Mouse (Mus musculus) neural tube, embryonic 14.5 days (tissue): ENCODE measurements around the gene Phf2. TPM values are rescaled to one million over a fixed set of nuclear protein-coding genes. Genes with fewer than 3 reads are reported as not detected.

Source experiments
- ATAC-seq: fragments of 200-750 bp; cut with Nextera tagmentation; 2 replicates; pipeline ENCODE4 v1.8.0; 2017; ENCODE audit warnings: low read depth, mild to moderate bottlenecking, moderate TSS enrichment, moderate library complexity
- H3K27ac ChIP-seq: fragments of 300-500 bp; sonication (generic); 2 replicates; pipeline ENCODE4 v1.5.1; 2014; ENCODE audit warnings: low read depth, mild to moderate bottlenecking, control low read depth, low read length, moderate library complexity, mixed read lengths
- H3K27me3 ChIP-seq: fragments of 300-500 bp; sonication (generic); 2 replicates; pipeline ENCODE4 v1.6.1; 2014; ENCODE audit warnings: low read length; ENCODE audit not compliant: control insufficient read depth, insufficient read depth
- H3K36me3 ChIP-seq: fragments of 300-500 bp; sonication (generic); 2 replicates; pipeline ENCODE4 v1.6.1; 2014; ENCODE audit warnings: low read length, mixed read lengths; ENCODE audit not compliant: control insufficient read depth, insufficient read depth
- H3K4me1 ChIP-seq: fragments of 300-500 bp; sonication (generic); 2 replicates; pipeline ENCODE4 v1.6.1; 2014; ENCODE audit warnings: low read length; ENCODE audit not compliant: control insufficient read depth, insufficient read depth
- H3K4me2 ChIP-seq: fragments of 300-500 bp; sonication (generic); 2 replicates; pipeline ENCODE4 v1.6.1; 2014; ENCODE audit warnings: mild to moderate bottlenecking, low read depth, low read length, control low read depth
- H3K4me3 ChIP-seq: fragments of 300-500 bp; sonication (generic); 2 replicates; pipeline ENCODE4 v1.5.1; 2014; ENCODE audit warnings: low read depth, low read length, control low read depth, mixed read lengths
- H3K9ac ChIP-seq: fragments of 300-500 bp; sonication (generic); replicated peaks from 2 replicates; pipeline ENCODE4 v1.6.1; 2014; ENCODE audit warnings: low read depth, mild to moderate bottlenecking, control low read depth, low read length, mixed read lengths
- H3K9me3 ChIP-seq: fragments of 300-500 bp; sonication (generic); 2 replicates; pipeline ENCODE4 v1.6.1; 2016; ENCODE audit warnings: low read length; ENCODE audit not compliant: control insufficient read depth
- WGBS: fragments of 180-500 bp; shearing (Covaris S2); extraction: QIAGEN DNeasy Blood & Tissue Kit; methylation state at CpG from one replicate; pipeline ENCODE4 v1.1.7; 2014; 5-methylcytosine and 5-hydroxymethylcytosine counted together
- polyA plus RNA-seq: library from polyadenylated mRNA; unstranded; fragments of >200 nt; fragmentation: Nextera tagmentation; extraction: Ambion mirVana; gene quantifications from 2 replicates; pipeline ENCODE4 v1.2.1, GENCODE M21; 2014

Gene Phf2
- polyA plus RNA-seq, 1 experiment from 2014 or later, result 10.7 TPM

DNA sequence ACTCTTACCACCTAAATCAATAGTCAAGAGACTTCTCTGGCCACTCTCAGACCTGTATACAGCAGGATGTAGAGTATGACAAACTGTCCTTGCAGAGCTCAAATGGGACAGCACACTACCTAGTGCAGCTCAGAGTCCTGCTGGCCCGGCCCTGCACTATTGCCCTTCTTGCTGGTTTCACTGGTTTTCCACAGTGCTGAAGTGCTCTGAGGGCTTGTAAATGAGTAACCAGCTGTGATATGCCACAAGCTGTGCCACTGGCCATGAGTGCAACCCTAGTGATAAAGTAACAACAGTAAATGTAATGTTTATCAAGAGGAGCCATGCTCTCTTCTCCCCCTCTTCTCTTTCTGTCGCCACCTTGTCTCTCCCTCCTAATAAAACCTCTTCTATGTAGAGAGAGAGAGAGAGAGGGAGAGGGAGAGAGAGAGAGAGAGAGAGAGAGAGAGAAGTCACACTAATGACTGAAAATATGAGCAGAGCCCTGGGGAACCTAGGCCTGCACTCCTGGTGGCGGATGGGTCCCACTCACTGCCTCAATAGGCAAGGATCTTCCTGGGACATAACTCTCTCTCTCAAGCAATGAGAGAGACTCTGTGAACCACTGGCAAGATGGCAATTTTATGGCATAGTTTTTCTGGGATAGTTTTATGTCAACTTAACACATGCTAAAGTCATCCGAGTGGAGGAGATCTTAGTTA is 19.5 kb upstream of the Phf2 start:
- 84% methylated on average over 4 of the region's 4 CpGs for WGBS
- peaks cover 52% of the 10 kb centered on the region for H3K36me3 ChIP-seq

DNA sequence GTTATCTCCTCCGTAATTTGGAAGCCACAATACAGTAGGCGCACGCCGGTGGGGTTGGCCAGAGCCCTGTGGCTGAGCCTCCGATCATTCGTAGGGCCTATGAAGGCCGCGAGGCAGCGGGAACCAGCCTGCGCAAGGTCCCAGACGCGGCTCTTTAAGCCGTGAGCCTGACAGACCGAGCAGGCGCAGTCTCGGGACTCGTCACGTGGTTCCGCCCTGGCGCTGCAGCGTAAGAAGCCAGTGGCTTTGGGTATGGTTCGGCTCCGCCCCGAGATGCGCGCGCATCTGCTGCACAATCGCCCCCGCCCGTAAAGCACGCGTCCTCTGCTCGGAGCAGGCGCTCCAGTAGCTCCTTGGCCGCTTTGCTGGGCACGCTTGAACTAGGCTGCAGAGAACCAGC is 7.6 kb upstream of the Phf2 start:
- Histone ChIP-seq H3K4me3 (peak overlapping the region; percentile 35), H3K36me3 (peaks cover 20% of the 10 kb centered on the region; the same call in 1 of the 2 replicates), H3K9ac (peak overlapping the region; percentile 73), H3K4me1 (peaks cover 5% of the 10 kb centered on the region), H3K27ac (peak overlapping the region; percentile 86), H3K4me2 (peak overlapping the region; percentile 67), H3K9me3 (no peaks in the 10 kb centered on the region), H3K27me3 (no peaks in the 10 kb centered on the region)
- WGBS, result under 1% methylated on average over 36 of the region's 36 CpGs
- ATAC-seq, result peak; percentile 99

More for the DNA sequence above, 19.5 kb upstream of the Phf2 start:
- Histone ChIP-seq H3K4me3 (no peak overlapping the region), H3K9ac (no peak overlapping the region), H3K27ac (no peak overlapping the region), H3K27me3 (no peaks in the 10 kb centered on the region), H3K4me1 (no peaks in the 10 kb centered on the region), H3K9me3 (no peaks in the 10 kb centered on the region), H3K4me2 (no peak overlapping the region)
- ATAC-seq, result no peak

DNA sequence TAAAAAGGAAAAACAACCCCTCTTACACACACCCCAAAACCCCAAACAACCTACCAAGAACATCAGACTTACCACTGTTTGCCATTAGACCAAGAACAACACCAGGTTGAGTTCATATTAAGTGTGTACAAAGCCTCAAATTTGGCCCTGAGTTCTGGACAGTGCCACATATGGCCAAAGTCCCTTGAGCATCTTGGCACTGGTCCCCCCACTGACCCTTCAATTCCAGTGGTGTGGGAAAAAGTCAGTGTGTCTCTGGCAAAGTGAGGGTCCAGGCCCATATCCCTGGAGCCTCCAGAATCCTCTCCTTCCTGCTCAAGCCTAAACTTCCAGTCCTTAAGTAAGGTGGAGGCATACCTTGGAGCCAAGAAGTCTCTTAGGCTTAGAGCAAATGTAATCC is 6.9 kb upstream of the Phf2 start:
- peak overlapping the region; percentile 67 for H3K4me2 ChIP-seq
- H3K27me3 ChIP-seq, result no peaks in the 10 kb centered on the region
- H3K4me1 ChIP-seq, result peaks cover 5% of the 10 kb centered on the region
- peak overlapping the region; percentile 73 for H3K9ac ChIP-seq
- H3K4me3 ChIP-seq, result peak overlapping the region; percentile 35; the same call in 1 of the 2 replicates
- H3K36me3 ChIP-seq, result peaks cover 20% of the 10 kb centered on the region; the same call in 1 of the 2 replicates
- no peaks in the 10 kb centered on the region for H3K9me3 ChIP-seq
- ATAC-seq, result no peak
- peak overlapping the region; percentile 86; the same call in 1 of the 2 replicates for H3K27ac ChIP-seq

DNA sequence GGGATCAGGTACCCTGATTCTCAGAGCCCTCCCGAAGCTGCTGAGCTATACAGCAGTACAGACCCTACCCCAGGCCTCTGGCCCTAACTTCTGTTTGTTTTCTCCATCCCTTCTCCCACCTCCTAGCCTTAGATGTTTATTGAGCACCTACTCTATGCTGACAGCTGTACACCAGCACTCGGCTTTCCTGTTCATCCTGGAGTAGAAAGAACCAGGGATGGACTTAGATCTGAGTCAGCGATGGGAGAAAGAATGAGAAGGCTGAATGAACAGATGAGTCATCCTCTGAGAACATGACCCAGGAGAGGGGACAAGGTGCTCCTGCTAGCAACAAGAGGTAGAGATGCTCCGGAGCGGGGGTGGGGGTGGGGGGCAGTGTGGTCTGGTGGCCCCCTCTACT is 1.8 kb upstream of the Phf2 start:
- H3K27me3 ChIP-seq, result no peaks in the 10 kb centered on the region; the same call in 1 of the 2 replicates
- no peak for ATAC-seq
- no peak overlapping the region for H3K27ac ChIP-seq

DNA sequence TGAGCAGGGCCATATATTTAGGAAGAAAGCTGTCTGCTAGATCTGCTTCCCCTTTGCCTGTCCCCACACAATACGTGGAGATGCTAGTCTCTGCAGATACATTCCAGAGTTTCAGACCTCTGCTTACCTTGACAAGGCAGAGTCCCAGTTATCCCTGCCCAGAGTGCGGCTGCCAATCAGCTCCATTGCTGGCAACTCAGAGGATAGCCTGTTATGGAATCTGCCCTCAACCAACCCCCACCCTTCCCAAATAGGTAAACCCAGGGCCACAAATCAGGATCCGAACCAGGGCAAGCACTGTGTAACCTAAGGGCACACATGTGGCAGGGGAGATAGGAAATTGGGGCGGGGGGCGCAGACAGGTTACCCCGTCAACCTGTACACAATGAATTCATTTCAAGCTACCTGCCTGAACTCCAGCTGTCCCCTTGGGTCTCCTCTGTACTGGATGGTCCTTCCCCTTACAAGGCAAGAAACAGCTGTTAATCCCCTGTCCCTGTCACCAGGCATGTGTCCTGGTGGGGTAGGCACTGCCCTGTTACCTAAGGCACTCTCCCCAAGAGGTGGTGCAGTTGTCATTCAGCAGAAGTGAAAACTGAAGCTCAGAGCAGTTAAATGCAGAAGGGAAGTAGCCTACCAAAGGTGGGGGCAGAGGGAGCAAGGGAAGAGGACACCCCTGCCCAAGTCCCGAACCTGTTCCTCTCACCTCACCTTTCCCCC is 1.1 kb upstream of the Phf2 start:
- H3K4me2 ChIP-seq, result peak overlapping the region; percentile 88
- no peaks in the 10 kb centered on the region; the same call in 1 of the 2 replicates for H3K27me3 ChIP-seq
- H3K4me3 ChIP-seq, result peak overlapping the region; percentile 91
- peaks cover 23% of the 10 kb centered on the region for H3K4me1 ChIP-seq
- no peaks in the 10 kb centered on the region for H3K36me3 ChIP-seq
- H3K9me3 ChIP-seq, result no peaks in the 10 kb centered on the region
- ATAC-seq, result no peak; the same call in 1 of the 2 replicates
- no peak overlapping the region for H3K27ac ChIP-seq
- WGBS, result 71% methylated on average over 7 of the region's 7 CpGs
- peak overlapping the region; percentile 98 for H3K9ac ChIP-seq

More for the DNA sequence above, 1.8 kb upstream of the Phf2 start:
- WGBS, result 78% methylated on average over 5 of the region's 5 CpGs
- Histone ChIP-seq H3K4me2 (no peak overlapping the region), H3K36me3 (no peaks in the 10 kb centered on the region), H3K4me1 (peaks cover 22% of the 10 kb centered on the region), H3K4me3 (no peak overlapping the region), H3K9ac (no peak overlapping the region), H3K9me3 (no peaks in the 10 kb centered on the region)

DNA sequence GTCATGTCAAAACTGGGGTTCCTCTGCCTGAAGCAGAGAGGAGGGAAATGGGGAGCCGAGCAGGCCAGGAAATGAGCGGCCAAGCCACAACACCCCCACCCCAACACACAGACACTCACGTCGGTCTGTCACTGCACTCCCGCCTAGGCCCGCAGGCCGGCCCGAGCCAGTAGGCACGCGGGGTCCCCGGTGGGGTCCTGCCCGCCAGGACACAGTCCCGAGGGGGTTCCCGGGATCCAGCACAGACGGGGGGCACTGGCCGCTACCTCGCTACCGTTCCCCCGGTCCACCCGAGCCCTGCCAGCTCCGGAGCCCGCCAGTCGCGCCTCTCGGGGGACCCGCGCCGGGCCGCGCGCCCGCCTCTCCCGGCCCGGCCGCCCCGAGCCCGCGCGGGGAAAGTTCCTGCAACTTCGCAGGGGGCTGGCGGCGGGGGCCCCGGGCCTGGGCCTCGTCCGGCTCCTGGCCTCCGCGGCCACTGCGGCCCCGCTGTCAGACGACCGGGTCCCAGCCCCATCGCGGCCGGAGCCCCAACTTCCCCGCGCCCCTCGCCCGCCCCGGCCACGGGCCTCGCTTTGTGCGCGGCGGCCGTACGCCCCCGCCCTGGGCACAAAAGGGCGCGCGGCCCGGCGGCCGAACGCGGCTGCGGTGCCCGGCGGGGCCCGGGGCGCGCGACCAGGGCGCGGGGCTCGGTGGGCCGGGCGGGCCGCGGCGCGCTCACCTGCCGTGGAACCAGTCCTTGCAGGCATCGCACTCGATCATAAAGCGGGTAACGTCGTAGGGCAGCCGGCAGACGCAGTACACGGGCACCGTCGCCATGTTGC is 759 bp downstream of the Phf2 start:
- no peaks in the 10 kb centered on the region; the same call in 1 of the 2 replicates for H3K27me3 ChIP-seq
- peak overlapping the region; percentile 92 for H3K4me2 ChIP-seq
- H3K4me1 ChIP-seq, result peaks cover 24% of the 10 kb centered on the region
- no peaks in the 10 kb centered on the region for H3K36me3 ChIP-seq
- H3K9ac ChIP-seq, result peak overlapping the region; percentile 98
- peak; percentile 33; the same call in 1 of the 2 replicates for ATAC-seq
- peak overlapping the region; percentile 73 for H3K27ac ChIP-seq
- under 1% methylated on average over 92 of the region's 102 CpGs for WGBS
- H3K9me3 ChIP-seq, result no peaks in the 10 kb centered on the region
- H3K4me3 ChIP-seq, result peak overlapping the region; percentile 91

DNA sequence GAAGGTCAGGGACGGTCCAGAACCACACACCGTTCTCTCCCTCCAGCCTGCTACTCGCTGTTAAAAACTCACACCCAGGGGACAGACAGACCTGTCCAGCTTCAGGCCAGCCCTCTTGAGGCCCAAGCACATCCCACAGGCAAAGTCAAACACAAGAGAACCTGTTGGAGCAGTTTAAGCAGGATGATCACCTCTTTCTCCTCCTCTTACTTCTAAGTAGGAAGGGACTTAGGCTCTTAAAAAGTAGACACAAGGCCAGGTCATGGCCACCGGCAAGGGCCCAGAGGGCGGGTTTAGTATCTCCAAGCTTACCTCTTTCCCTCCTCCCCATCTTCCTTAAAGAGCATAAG is 1.3 kb downstream of the Phf2 start:
- ATAC-seq, result no peak
- Histone ChIP-seq H3K9me3 (no peaks in the 10 kb centered on the region), H3K9ac (peak overlapping the region; percentile 98), H3K4me3 (peak overlapping the region; percentile 91), H3K4me1 (peaks cover 24% of the 10 kb centered on the region), H3K36me3 (no peaks in the 10 kb centered on the region), H3K4me2 (peak overlapping the region; percentile 92), H3K27ac (peak overlapping the region; percentile 73), H3K27me3 (no peaks in the 10 kb centered on the region; the same call in 1 of the 2 replicates)
- WGBS, result 8% methylated on average over 5 of the region's 5 CpGs

DNA sequence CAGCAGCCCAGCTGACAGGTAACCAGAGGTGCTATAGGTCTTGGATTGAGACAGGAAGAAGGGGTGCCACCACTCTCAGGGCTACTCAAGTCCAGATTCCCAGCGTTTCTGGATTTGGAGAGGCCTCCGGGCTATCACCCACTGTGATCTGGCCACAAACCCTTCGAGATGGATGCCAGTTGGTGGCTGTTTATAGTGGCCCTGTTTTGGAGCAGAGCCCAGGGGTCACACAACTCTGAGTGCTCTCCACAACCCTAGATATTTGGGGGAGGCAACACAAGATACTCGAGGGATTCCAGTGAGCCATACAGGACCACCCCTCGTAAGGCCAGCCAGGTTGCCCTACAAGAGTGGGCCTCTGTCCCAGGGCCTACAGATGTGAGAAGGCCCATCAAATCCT is 1.8 kb downstream of the Phf2 start:
- no peak for ATAC-seq
- Histone ChIP-seq H3K36me3 (no peaks in the 10 kb centered on the region), H3K9ac (peak overlapping the region; percentile 98), H3K4me2 (peak overlapping the region; percentile 92), H3K4me1 (peaks cover 24% of the 10 kb centered on the region), H3K4me3 (peak overlapping the region; percentile 91), H3K9me3 (no peaks in the 10 kb centered on the region), H3K27me3 (no peaks in the 10 kb centered on the region; the same call in 1 of the 2 replicates), H3K27ac (no peak overlapping the region)
- WGBS, result 17% methylated on average over 5 of the region's 5 CpGs
